Mouse (Mus musculus): ENCODE results near the gene Slc39a9.

DNA sequence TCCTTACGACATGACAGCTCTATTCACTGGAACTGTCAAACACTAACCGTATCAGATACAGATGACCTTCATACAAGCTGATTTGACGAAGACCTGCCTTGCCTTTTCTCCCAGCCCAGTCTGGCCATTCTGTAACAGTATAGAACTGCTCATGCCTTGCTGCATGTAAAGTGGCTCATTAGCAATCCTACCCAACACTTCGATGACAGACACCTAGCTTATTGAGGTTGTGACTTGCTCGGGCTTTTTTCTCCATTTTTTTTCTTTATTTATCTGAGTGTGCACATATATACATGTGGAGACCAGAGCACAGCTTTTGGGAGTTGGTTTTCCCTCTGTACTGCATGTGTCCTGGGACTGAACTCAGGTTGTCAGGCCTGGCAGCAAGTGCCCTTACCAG, 11.9 kb upstream of the Slc39a9 start:
- no peak for TF ChIP-seq CTCF (IDR thresholded peaks at IDR 0.05; ENCODE audit: borderline replicate concordance, control insufficient read depth, extremely low read depth, insufficient read depth, low read length, poor library complexity)
- no peak for TF ChIP-seq POLR2A (IDR thresholded peaks at IDR 0.05; ENCODE audit: control insufficient read depth, extremely low read depth, insufficient read depth, low read length, poor library complexity)

Measured in thymus, adult 2 months (tissue).